Mouse (Mus musculus): ENCODE results near the gene Card6. TPM values are rescaled to one million over a fixed set of nuclear protein-coding genes. Genes with fewer than 3 reads are reported as not detected.

Card6 gene
- polyA plus RNA-seq, 1 experiment from 2014 or later = 3.6 TPM

GRCm38 (mm10) chr15:5117031-5117601 is 8.8 kb upstream of the Card6 start:
- H3K4me1 ChIP-seq (ENCODE audit: control insufficient read depth in 2 of 2, insufficient read depth in 2 of 2, low read length in 2 of 2) = peaks cover 7 to 34% of the 10 kb centered on the region in 2 experiments; a peak in 3 of 4 replicates
- peak; percentile 2; the same call in 1 of the 2 replicates for ATAC-seq (ENCODE audit: insufficient number of reproducible peaks, insufficient read depth, low FRiP score, low read depth)
- H3K9me3 ChIP-seq (ENCODE audit: control insufficient read depth, low read length) = no peaks in the 10 kb centered on the region
- peak overlapping the region; percentile 55 to 95 for H3K27ac ChIP-seq (replicated peaks in 1 of 2; ENCODE audit: control insufficient read depth in 1 of 2, insufficient read depth in 1 of 2, low read depth in 2 of 2, low read length in 2 of 2)
- H3K4me3 ChIP-seq (ENCODE audit: control insufficient read depth in 1 of 2, insufficient read depth in 1 of 2, low read depth in 1 of 2, low read length in 2 of 2) = peak overlapping the region; percentile 61 to 80
- peak overlapping the region; percentile 80 for H3K9ac ChIP-seq (ENCODE audit: low read length)
- peak overlapping the region; percentile 75 for H3K4me2 ChIP-seq (ENCODE audit: low read length)
- WGBS = 1% methylated on average over 22 of the region's 22 CpGs
- peaks cover 49% of the 10 kb centered on the region for H3K36me3 ChIP-seq (ENCODE audit: control insufficient read depth, insufficient read depth, low read length)
- no peaks in the 10 kb centered on the region for H3K27me3 ChIP-seq (ENCODE audit: control insufficient read depth, insufficient read depth, low read length)

GRCm38 (mm10) chr15:5116270-5117030 is 8.1 kb upstream of the Card6 start, which contains the start of gene Rpl37:
Gene Rpl37, plus strand, starts transcription at chr15:5116645.
- ATAC-seq (ENCODE audit: insufficient number of reproducible peaks, insufficient read depth, low FRiP score, low read depth) = peak; percentile 99
- H3K4me3 ChIP-seq (ENCODE audit: control insufficient read depth in 1 of 2, insufficient read depth in 1 of 2, low read depth in 1 of 2, low read length in 2 of 2) = peak within 1 kb of the TSS; percentile 61 to 83
- WGBS = under 1% methylated on average over 51 of the region's 55 CpGs

GRCm38 (mm10) chr15:5115173-5115572 is 6.8 kb upstream of the Card6 start:
- Histone ChIP-seq H3K4me2 (ENCODE audit: low read length) (peak overlapping the region; percentile 71), H3K9me3 (ENCODE audit: control insufficient read depth, low read length) (no peaks in the 10 kb centered on the region), H3K36me3 (ENCODE audit: control insufficient read depth, insufficient read depth, low read length) (peaks cover 30% of the 10 kb centered on the region), H3K4me3 (ENCODE audit: control insufficient read depth in 1 of 2, insufficient read depth in 1 of 2, low read depth in 1 of 2, low read length in 2 of 2) (peak overlapping the region; percentile 20 to 61; a peak in 3 of 4 replicates), H3K27me3 (ENCODE audit: control insufficient read depth, insufficient read depth, low read length) (no peaks in the 10 kb centered on the region), H3K9ac (ENCODE audit: low read length) (peak overlapping the region; percentile 82), H3K27ac (replicated peaks in 1 of 2; ENCODE audit: control insufficient read depth in 1 of 2, insufficient read depth in 1 of 2, low read depth in 2 of 2, low read length in 2 of 2) (peak overlapping the region; percentile 95 to 98), H3K4me1 (ENCODE audit: control insufficient read depth in 2 of 2, insufficient read depth in 2 of 2, low read length in 2 of 2) (peaks cover 7 to 33% of the 10 kb centered on the region in 2 experiments; a peak in 3 of 4 replicates)
- 54% methylated on average over 8 of the region's 8 CpGs for whole genome bisulfite sequencing
- ATAC-seq (ENCODE audit: insufficient number of reproducible peaks, insufficient read depth, low FRiP score, low read depth) = no peak

More at GRCm38 (mm10) chr15:5116270-5117030, 8.1 kb upstream of the Card6 start, which contains the start of gene Rpl37:
- Histone ChIP-seq H3K9me3 (ENCODE audit: control insufficient read depth, low read length) (no peaks in the 10 kb centered on the region), H3K4me1 (ENCODE audit: control insufficient read depth in 2 of 2, insufficient read depth in 2 of 2, low read length in 2 of 2) (peaks cover 7 to 34% of the 10 kb centered on the region in 2 experiments; a peak in 3 of 4 replicates), H3K9ac (ENCODE audit: low read length) (peak within 1 kb of the TSS; percentile 82), H3K27ac (replicated peaks in 1 of 2; ENCODE audit: control insufficient read depth in 1 of 2, insufficient read depth in 1 of 2, low read depth in 2 of 2, low read length in 2 of 2) (peak within 1 kb of the TSS; percentile 95 to 98), H3K36me3 (ENCODE audit: control insufficient read depth, insufficient read depth, low read length) (peaks cover 43% of the 10 kb centered on the region), H3K4me2 (ENCODE audit: low read length) (peak within 1 kb of the TSS; percentile 75), H3K27me3 (ENCODE audit: control insufficient read depth, insufficient read depth, low read length) (no peaks in the 10 kb centered on the region)

GRCm38 (mm10) chr15:5112651-5113050 is 4.3 kb upstream of the Card6 start:
- Histone ChIP-seq H3K9me3 (ENCODE audit: control insufficient read depth, low read length) (no peaks in the 10 kb centered on the region), H3K4me2 (ENCODE audit: low read length) (no peak overlapping the region), H3K4me3 (ENCODE audit: control insufficient read depth in 1 of 2, insufficient read depth in 1 of 2, low read depth in 1 of 2, low read length in 2 of 2) (no peak overlapping the region), H3K36me3 (ENCODE audit: control insufficient read depth, insufficient read depth, low read length) (peaks cover 5% of the 10 kb centered on the region), H3K9ac (ENCODE audit: low read length) (no peak overlapping the region), H3K4me1 (ENCODE audit: control insufficient read depth in 2 of 2, insufficient read depth in 2 of 2, low read length in 2 of 2) (peaks cover 6 to 12% of the 10 kb centered on the region in 2 experiments; a peak in 3 of 4 replicates), H3K27ac (replicated peaks in 1 of 2; ENCODE audit: control insufficient read depth in 1 of 2, insufficient read depth in 1 of 2, low read depth in 2 of 2, low read length in 2 of 2) (no peak overlapping the region), H3K27me3 (ENCODE audit: control insufficient read depth, insufficient read depth, low read length) (no peaks in the 10 kb centered on the region)
- ATAC-seq (ENCODE audit: insufficient number of reproducible peaks, insufficient read depth, low FRiP score, low read depth) = no peak
- 68% methylated on average over 3 of the region's 3 CpGs for WGBS

- H3K9me3 ChIP-seq (ENCODE audit: control insufficient read depth, low read length) = no peaks in the 10 kb centered on the region
- H3K36me3 ChIP-seq (ENCODE audit: control insufficient read depth, insufficient read depth, low read length) = peaks cover 6% of the 10 kb centered on the region; the same call in 1 of the 2 replicates
- peak overlapping the region; percentile 56 for H3K4me2 ChIP-seq (ENCODE audit: low read length)
- H3K4me3 ChIP-seq (ENCODE audit: control insufficient read depth in 1 of 2, insufficient read depth in 1 of 2, low read depth in 1 of 2, low read length in 2 of 2) = no peak overlapping the region
- 65% methylated on average over 3 of the region's 3 CpGs for WGBS
- H3K27me3 ChIP-seq (ENCODE audit: control insufficient read depth, insufficient read depth, low read length) = no peaks in the 10 kb centered on the region
- no peak for ATAC-seq (ENCODE audit: insufficient number of reproducible peaks, insufficient read depth, low FRiP score, low read depth)
- no peaks in the 10 kb centered on the region for H3K4me1 ChIP-seq (ENCODE audit: control insufficient read depth in 2 of 2, insufficient read depth in 2 of 2, low read length in 2 of 2)
- H3K9ac ChIP-seq (ENCODE audit: low read length) = peak overlapping the region; percentile 68; the same call in 1 of the 2 replicates
- peak overlapping the region; percentile 80; a peak in 2 of 4 replicates for H3K27ac ChIP-seq (replicated peaks in 1 of 2; ENCODE audit: control insufficient read depth in 1 of 2, insufficient read depth in 1 of 2, low read depth in 2 of 2, low read length in 2 of 2)
These were observed 309 bp upstream of the Card6 start for GRCm38 (mm10) chr15:5108655-5109040.

- no peaks in the 10 kb centered on the region for H3K9me3 ChIP-seq (ENCODE audit: control insufficient read depth, low read length)
- no peak overlapping the region for H3K27ac ChIP-seq (replicated peaks in 1 of 2; ENCODE audit: control insufficient read depth in 1 of 2, insufficient read depth in 1 of 2, low read depth in 2 of 2, low read length in 2 of 2)
- no peak for ATAC-seq (ENCODE audit: insufficient number of reproducible peaks, insufficient read depth, low FRiP score, low read depth)
- no peaks in the 10 kb centered on the region for H3K27me3 ChIP-seq (ENCODE audit: control insufficient read depth, insufficient read depth, low read length)
- H3K4me2 ChIP-seq (ENCODE audit: low read length) = no peak overlapping the region
- 52% methylated on average over 2 of the region's 2 CpGs for WGBS
- no peak overlapping the region for H3K9ac ChIP-seq (ENCODE audit: low read length)
- no peaks in the 10 kb centered on the region for H3K4me1 ChIP-seq (ENCODE audit: control insufficient read depth in 2 of 2, insufficient read depth in 2 of 2, low read length in 2 of 2)
- no peak overlapping the region for H3K4me3 ChIP-seq (ENCODE audit: control insufficient read depth in 1 of 2, insufficient read depth in 1 of 2, low read depth in 1 of 2, low read length in 2 of 2)
- peaks cover 6% of the 10 kb centered on the region; the same call in 1 of the 2 replicates for H3K36me3 ChIP-seq (ENCODE audit: control insufficient read depth, insufficient read depth, low read length)
These were observed 2.0 kb downstream of the Card6 start for GRCm38 (mm10) chr15:5106293-5106692.

GRCm38 (mm10) chr15:5105891-5106290 is 2.4 kb downstream of the Card6 start:
- Histone ChIP-seq H3K9me3 (ENCODE audit: control insufficient read depth, low read length) (no peaks in the 10 kb centered on the region), H3K27ac (replicated peaks in 1 of 2; ENCODE audit: control insufficient read depth in 1 of 2, insufficient read depth in 1 of 2, low read depth in 2 of 2, low read length in 2 of 2) (no peak overlapping the region), H3K4me2 (ENCODE audit: low read length) (no peak overlapping the region), H3K4me1 (ENCODE audit: control insufficient read depth in 2 of 2, insufficient read depth in 2 of 2, low read length in 2 of 2) (no peaks in the 10 kb centered on the region), H3K27me3 (ENCODE audit: control insufficient read depth, insufficient read depth, low read length) (no peaks in the 10 kb centered on the region), H3K36me3 (ENCODE audit: control insufficient read depth, insufficient read depth, low read length) (peaks cover 6% of the 10 kb centered on the region; the same call in 1 of the 2 replicates), H3K9ac (ENCODE audit: low read length) (no peak overlapping the region), H3K4me3 (ENCODE audit: control insufficient read depth in 1 of 2, insufficient read depth in 1 of 2, low read depth in 1 of 2, low read length in 2 of 2) (no peak overlapping the region)
- WGBS = 81% methylated on average over 6 of the region's 6 CpGs
- ATAC-seq (ENCODE audit: insufficient number of reproducible peaks, insufficient read depth, low FRiP score, low read depth) = no peak

All from heart, embryonic 14.5 days (tissue).